Mouse (Mus musculus) ES-E14 (cell line): ENCODE measurements around the gene Ctdnep1. TPM values are rescaled to one million over a fixed set of nuclear protein-coding genes. Genes with fewer than 3 reads are reported as not detected.

Experiments
- DNase-seq: peaks from one replicate; pipeline ENCODE4 v3.0.0-alpha.2; 2013; ENCODE audit warnings: low read depth, low spot score
- H3K27ac ChIP-seq: 2 replicates; pipeline ENCODE4 v1.5.1; 2012; ENCODE audit warnings: low read depth, mild to moderate bottlenecking, low read length, moderate library complexity, mixed read lengths; ENCODE audit not compliant: poor library complexity, insufficient read depth, severe bottlenecking
- H3K36me3 ChIP-seq: 2 replicates; pipeline ENCODE4 v1.6.1; 2012; ENCODE audit warnings: mild to moderate bottlenecking, low read length, moderate library complexity, mixed read lengths; ENCODE audit not compliant: control insufficient read depth, poor library complexity, insufficient read depth, severe bottlenecking
- H3K4me1 ChIP-seq, 2 experiments: fragments of 150-350 bp in 1 of 2; sonication (generic) in 1 of 2; 2 replicates each; pipeline ENCODE4 v1.6.1; 2012; ENCODE audit warnings: low read length in 2 of 2, mild to moderate bottlenecking in 1 of 2, mixed read lengths in 1 of 2; ENCODE audit not compliant: control insufficient read depth in 2 of 2, insufficient read depth in 2 of 2, poor library complexity in 1 of 2
- H3K4me3 ChIP-seq, 2 experiments: fragments of 150-350 bp in 1 of 2; sonication (generic) in 1 of 2; 2 replicates each; pipeline ENCODE4 v1.5.1; 2012; ENCODE audit warnings: low read length in 2 of 2, low read depth in 1 of 2, mild to moderate bottlenecking in 1 of 2, mixed read lengths in 1 of 2; ENCODE audit not compliant: insufficient read depth in 1 of 2, poor library complexity in 1 of 2, severe bottlenecking in 1 of 2
- H3K9ac ChIP-seq: 2 replicates; pipeline ENCODE4 v1.6.1; 2012; ENCODE audit warnings: low read depth, mild to moderate bottlenecking, low read length, mixed read lengths; ENCODE audit not compliant: poor library complexity, insufficient read depth, severe bottlenecking
- H3K9me3 ChIP-seq: fragments of 150-350 bp; sonication (generic); 2 replicates; pipeline ENCODE4 v1.6.1; 2012; ENCODE audit warnings: low read depth, mild to moderate bottlenecking, low read length; ENCODE audit not compliant: control insufficient read depth, insufficient read depth
- CHD2 ChIP-seq: IDR thresholded peaks from 2 replicates; pipeline ENCODE4 v1.6.1; 2014; ENCODE audit warnings: mild to moderate bottlenecking, low read depth, low read length, inconsistent platforms
- HCFC1 ChIP-seq: IDR thresholded peaks from 2 replicates; pipeline ENCODE4 v1.6.1; 2012; ENCODE audit warnings: low read length, inconsistent platforms, borderline replicate concordance; ENCODE audit not compliant: insufficient read depth
- MAFK ChIP-seq: IDR thresholded peaks from 2 replicates; pipeline ENCODE4 v1.6.1; 2014; ENCODE audit warnings: mild to moderate bottlenecking, low read depth, low read length, inconsistent platforms; ENCODE audit not compliant: insufficient read depth
- ZC3H11A ChIP-seq: IDR thresholded peaks from 2 replicates; pipeline ENCODE4 v1.6.1; 2012; ENCODE audit warnings: low read depth, mild to moderate bottlenecking, inconsistent platforms, low read length, borderline replicate concordance
- ZNF384 ChIP-seq: IDR thresholded peaks from 2 replicates; pipeline ENCODE4 v1.6.1; 2012; ENCODE audit warnings: low read depth, low read length, inconsistent platforms
- in situ Hi-C, 2 experiments: fragments of 600-800 bp; cut with MboI; formaldehyde crosslinking; loops; one replicate each; pipeline ENCODE4 v1.15.1; 2025; ENCODE audit warnings: low sequenced_read_pairs in 2 of 2, inconsistent platforms in 1 of 2; ENCODE audit not compliant: unreplicated experiment in 2 of 2
- total RNA-seq: library from RNA; depleted of rRNA; stranded (reverse); fragments of 300-350 nt; gene quantifications from 2 replicates; pipeline ENCODE4 v1.2.3, GENCODE M21; 2012

Ctdnep1 gene
- total RNA-seq, 1 experiment = 41.2 TPM

DNA sequence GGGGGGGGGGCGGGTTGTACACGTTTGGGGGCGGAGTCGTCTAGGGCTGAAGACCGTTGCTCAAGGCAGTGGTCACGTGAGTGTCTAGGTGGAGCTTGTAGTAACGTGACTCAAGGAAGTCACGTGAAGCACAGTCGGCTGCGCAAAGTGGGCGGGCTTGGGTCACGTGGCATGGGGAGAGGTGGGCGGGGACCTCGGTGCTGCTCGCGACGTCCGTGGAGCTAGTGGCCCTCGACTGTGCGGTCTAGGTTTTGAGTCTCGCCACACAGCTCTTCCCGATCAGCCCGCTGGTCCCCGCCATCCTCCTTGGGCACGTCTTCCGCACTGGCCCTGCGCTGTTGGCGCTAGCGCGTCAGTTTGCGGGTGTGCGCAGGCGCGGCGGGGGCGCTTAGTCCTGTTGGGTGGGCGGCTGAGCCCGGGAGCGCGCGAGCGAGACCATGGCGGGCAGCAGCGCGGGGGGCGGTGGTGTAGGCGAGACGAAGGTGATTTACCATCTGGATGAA lies 19.5 kb downstream of the Ctdnep1 start, which contains the start of gene Dvl2:
Dvl2 (plus strand) TSS at position 200 of the 503 bp plus-strand sequence.
- Histone ChIP-seq H3K4me1 (peaks cover 13 to 23% of the 10 kb centered on the region in 2 experiments), H3K27ac (peak within 1 kb of the TSS; percentile 77), H3K9me3 (no peaks in the 10 kb centered on the region), H3K9ac (peak within 1 kb of the TSS; percentile 88), H3K4me3 (peak within 1 kb of the TSS; percentile 75 to 87), H3K36me3 (peaks cover 34% of the 10 kb centered on the region)
- TF ChIP-seq HCFC1 = peak; percentile 62; the same call in 1 of the 2 replicates
- no peak for TF ChIP-seq ZC3H11A
- in situ Hi-C loops = no loop called here
- DNase-seq = peak; percentile 96

DNA sequence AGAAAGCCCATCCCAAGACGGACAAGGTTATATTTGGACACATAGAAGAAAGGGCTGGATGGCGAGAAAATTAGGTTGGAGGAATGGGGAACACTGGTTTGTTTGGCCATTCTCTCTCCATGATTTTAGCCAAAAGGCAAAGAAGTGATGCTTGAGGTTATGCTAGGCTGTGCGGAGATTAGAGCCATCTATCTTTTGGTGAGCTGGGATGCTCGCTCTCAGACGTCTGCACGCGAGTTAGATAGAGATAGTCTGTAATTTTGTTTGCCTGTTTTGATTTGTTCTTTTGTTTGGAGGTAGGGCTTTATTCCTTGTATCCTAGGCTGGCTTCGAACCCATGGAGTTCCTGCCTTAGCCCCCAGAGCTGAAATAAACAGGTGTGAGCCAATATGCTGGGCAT lies 20.2 kb downstream of the Ctdnep1 start:
- Histone ChIP-seq H3K36me3 (peaks cover 40% of the 10 kb centered on the region), H3K9ac (peak overlapping the region; percentile 88), H3K4me1 (peaks cover 13 to 26% of the 10 kb centered on the region in 2 experiments), H3K27ac (peak overlapping the region; percentile 77; the same call in 1 of the 2 replicates), H3K4me3 (peak overlapping the region; percentile 75 to 87), H3K9me3 (no peaks in the 10 kb centered on the region)
- in situ Hi-C loops = no loop called here
- no peak for DNase-seq
- TF ChIP-seq ZC3H11A (no peak), ZNF384 (no peak), CHD2 (no peak), MAFK (no peak), HCFC1 (no peak)

DNA sequence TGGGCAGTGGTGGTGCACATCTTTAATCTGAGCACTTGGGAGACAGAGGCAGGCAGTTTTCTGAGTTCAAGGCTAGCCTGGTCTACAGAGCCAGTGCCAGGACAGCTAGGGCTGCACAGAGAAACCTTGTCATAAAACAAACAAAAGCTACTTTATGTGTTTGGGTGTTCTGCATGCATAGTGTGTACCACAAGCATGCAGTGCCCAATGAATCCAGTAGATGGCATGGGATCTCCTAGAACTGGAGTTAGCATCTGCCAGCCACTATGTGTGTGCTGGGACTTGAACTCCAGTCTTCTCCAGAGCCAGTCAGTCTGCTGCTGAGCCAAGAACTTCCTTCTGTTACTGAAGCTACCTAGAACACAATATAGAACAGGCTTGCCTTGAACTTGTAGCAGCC lies 20.9 kb downstream of the Ctdnep1 start:
- in situ Hi-C loops = no loop called here
- peak overlapping the region; percentile 75 to 87 for H3K4me3 ChIP-seq
- H3K9ac ChIP-seq = no peak overlapping the region
- TF ChIP-seq HCFC1 = no peak
- TF ChIP-seq ZC3H11A = peak; percentile 38; the same call in 1 of the 2 replicates
- peaks cover 13 to 26% of the 10 kb centered on the region in 2 experiments for H3K4me1 ChIP-seq
- H3K27ac ChIP-seq = no peak overlapping the region
- H3K36me3 ChIP-seq = peaks cover 46% of the 10 kb centered on the region
- no peak for DNase-seq
- H3K9me3 ChIP-seq = no peaks in the 10 kb centered on the region

DNA sequence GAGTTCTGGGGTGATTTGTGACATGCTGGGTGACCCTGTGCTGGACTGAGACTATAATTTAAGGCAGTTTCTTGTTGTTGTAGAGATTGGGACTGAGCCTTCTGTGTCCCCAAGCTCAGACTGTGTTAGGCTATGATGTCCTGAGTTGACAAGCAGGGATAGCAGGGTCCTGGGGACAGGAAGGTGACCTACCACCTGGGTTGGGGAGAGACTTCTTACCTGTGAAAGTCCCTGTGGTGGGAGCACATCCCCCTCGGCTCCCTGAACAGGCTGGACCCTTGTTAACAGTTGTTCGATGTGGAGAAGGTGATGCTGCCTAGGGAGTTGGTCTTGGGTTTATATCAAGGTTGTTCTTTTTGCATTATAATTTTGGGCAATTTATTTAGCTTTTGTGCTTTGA lies 21.5 kb downstream of the Ctdnep1 start:
- H3K9ac ChIP-seq = no peak overlapping the region
- no peak overlapping the region for H3K27ac ChIP-seq
- DNase-seq = no peak
- TF ChIP-seq ZNF384 (no peak), HCFC1 (no peak), MAFK (no peak), CHD2 (no peak), ZC3H11A (no peak)
- no peaks in the 10 kb centered on the region for H3K9me3 ChIP-seq
- H3K36me3 ChIP-seq = peaks cover 52% of the 10 kb centered on the region
- H3K4me1 ChIP-seq = peaks cover 12 to 28% of the 10 kb centered on the region in 2 experiments
- in situ Hi-C loops = no loop called here
- peak overlapping the region in 1 of 2 experiments; percentile 7; a peak in 1 of 4 replicates for H3K4me3 ChIP-seq

DNA sequence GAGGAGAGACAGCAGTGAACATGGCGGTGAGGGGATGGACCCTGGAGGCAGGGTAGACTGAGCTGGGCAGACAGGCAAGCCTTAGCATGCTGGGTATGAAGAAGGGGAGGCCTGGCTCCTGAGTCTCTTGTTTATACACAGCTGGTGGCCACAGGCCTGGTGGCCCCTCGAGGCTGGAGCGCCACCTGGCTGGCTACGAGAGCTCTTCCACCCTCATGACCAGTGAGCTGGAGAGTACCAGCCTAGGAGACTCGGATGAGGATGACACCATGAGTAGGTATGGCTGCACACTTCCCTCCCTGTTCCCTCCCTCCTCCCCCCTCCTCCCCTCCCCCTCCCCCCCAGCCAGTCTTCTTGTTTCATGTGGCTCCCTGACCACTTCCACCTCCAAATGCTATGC lies 24.6 kb downstream of the Ctdnep1 start:
- in situ Hi-C loops = no loop called here
- Histone ChIP-seq H3K36me3 (peaks cover 56% of the 10 kb centered on the region), H3K4me3 (no peak overlapping the region), H3K9me3 (no peaks in the 10 kb centered on the region), H3K9ac (no peak overlapping the region), H3K4me1 (peaks cover 7 to 22% of the 10 kb centered on the region in 2 experiments), H3K27ac (no peak overlapping the region)
- DNase-seq = no peak
- TF ChIP-seq MAFK = no peak
- TF ChIP-seq HCFC1 = no peak
- TF ChIP-seq CHD2 = no peak
- no peak for TF ChIP-seq ZNF384
- no peak for TF ChIP-seq ZC3H11A
